Mouse (Mus musculus) bone marrow, adult 2 months (tissue): ENCODE data around the gene Golga2. TPM values are rescaled to one million over a fixed set of nuclear protein-coding genes. Genes with fewer than 3 reads are reported as not detected.
"Not testable (repeated sequence)": the region's sequence is repeated elsewhere in the genome, so short reads cannot be mapped to it uniquely, and the experiment has no call there.

Source experiments
- H3K27ac ChIP-seq: fragments of 200-500 bp; 2 replicates; pipeline ENCODE4 v1.5.1; 2012; ENCODE audit warnings: low read depth, mild to moderate bottlenecking, control low read depth, inconsistent platforms, low read length; ENCODE audit not compliant: control insufficient read depth, poor library complexity, insufficient read depth
- H3K4me1 ChIP-seq: fragments of 200-500 bp; 2 replicates; pipeline ENCODE4 v1.6.1; 2011; ENCODE audit warnings: low read length; ENCODE audit not compliant: control insufficient read depth, insufficient read depth
- H3K4me3 ChIP-seq: fragments of 200-500 bp; replicated peaks from 2 replicates; pipeline ENCODE3; 2011; ENCODE audit warnings: mild to moderate bottlenecking, low read depth, low read length, control low read depth; ENCODE audit not compliant: control insufficient read depth
- CTCF ChIP-seq: fragments of 200-500 bp; IDR thresholded peaks from 2 replicates; pipeline ENCODE4 v1.5.1; 2011; ENCODE audit warnings: low read length, control low read depth; ENCODE audit not compliant: control insufficient read depth, insufficient read depth
- POLR2A ChIP-seq: fragments of 200-500 bp; IDR thresholded peaks from 2 replicates; pipeline ENCODE4 v1.6.1; 2011; ENCODE audit warnings: low read depth, mild to moderate bottlenecking, control low read depth, low read length, borderline replicate concordance; ENCODE audit not compliant: control insufficient read depth
- WGBS: fragments of 180-500 bp; shearing (Covaris S2); methylation state at CpG from one replicate; pipeline ENCODE4 v1.1.7; 2018; 5-methylcytosine and 5-hydroxymethylcytosine counted together
- polyA plus RNA-seq: library from polyadenylated mRNA; stranded (reverse); fragments of >200 nt; gene quantifications from 2 replicates; pipeline ENCODE4 v1.2.4, GENCODE M21; 2011; ENCODE audit warnings: low replicate concordance; ENCODE audit not compliant: missing spikeins, insufficient read depth, insufficient read length

The Golga2 gene
- polyA plus RNA-seq, 1 experiment, result 39.8 TPM

DNA sequence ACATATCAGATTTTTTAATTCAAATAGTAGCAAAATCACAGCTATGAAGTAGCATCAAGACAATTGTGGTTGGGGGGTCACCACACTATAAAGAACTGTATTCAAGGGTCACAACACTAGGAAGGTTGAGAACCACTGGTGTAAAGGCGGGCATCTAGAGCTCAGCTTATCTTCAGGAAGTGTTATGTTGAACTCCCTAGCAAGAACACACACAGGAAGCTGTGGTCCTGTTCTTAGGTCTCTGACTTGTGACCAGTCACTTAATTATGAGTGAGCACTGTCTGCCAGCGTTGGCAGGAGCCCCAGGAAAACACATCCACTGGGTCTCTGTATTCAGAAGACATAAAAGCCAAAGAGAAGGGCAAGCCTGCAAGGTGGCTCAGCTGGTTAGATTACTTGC lies 4.9 kb upstream of the Golga2 start:
- Histone ChIP-seq H3K4me3 (no peak overlapping the region), H3K4me1 (no peaks in the 10 kb centered on the region; the same call in 1 of the 2 replicates), H3K27ac (no peak overlapping the region)
- TF ChIP-seq CTCF (no peak), POLR2A (no peak)
- 33% methylated on average over 2 of the region's 2 CpGs for WGBS

DNA sequence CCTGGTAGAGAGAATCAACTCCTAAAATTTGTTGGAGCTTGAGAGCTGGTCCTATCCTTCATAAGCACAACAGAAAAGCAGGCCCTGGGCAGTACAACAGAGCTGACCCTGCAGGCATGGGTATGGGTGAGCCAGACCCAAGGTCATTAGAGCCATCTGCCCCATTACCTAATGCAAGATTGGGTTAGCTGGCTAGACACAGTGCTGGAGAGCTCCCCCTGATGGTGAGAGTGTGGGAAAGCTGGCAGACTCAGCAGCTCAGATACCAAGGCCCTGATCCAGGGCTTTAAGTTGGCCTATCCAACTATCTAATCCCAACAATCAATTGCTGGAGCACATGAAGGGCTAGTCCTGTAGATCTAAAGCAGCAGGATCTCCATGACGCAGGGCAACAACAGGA lies 4.5 kb upstream of the Golga2 start:
- H3K4me1 ChIP-seq, result no peaks in the 10 kb centered on the region; the same call in 1 of the 2 replicates
- 63% methylated on average over 1 of the region's 1 CpGs for WGBS
- no peak overlapping the region for H3K27ac ChIP-seq
- H3K4me3 ChIP-seq, result no peak overlapping the region
- TF ChIP-seq CTCF (peak; percentile 90), POLR2A (no peak)

DNA sequence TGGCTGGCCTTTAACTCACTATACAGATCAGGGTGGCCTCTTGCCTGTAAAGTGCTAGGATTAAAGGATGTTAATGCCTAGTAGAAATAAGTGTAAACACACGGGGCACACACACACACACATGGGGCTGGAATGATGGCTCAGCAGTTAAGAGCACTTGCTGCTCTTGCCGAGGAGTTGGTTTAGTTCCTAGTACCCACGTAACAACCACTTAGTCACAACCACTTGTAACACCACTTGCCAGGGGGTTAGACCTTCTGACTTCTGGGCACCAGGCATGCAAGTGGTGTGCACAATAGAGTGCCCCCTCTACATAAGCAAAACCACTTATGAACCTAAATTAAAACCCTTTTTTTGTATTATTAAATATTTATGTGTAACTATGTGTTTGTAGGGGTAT lies 3.2 kb upstream of the Golga2 start:
- 71% methylated on average over 3 of the region's 3 CpGs for WGBS
- no peak for TF ChIP-seq POLR2A
- no peak for TF ChIP-seq CTCF
- no peaks in the 10 kb centered on the region; the same call in 1 of the 2 replicates for H3K4me1 ChIP-seq
- H3K4me3 ChIP-seq, result no peak overlapping the region
- H3K27ac ChIP-seq, result no peak overlapping the region

DNA sequence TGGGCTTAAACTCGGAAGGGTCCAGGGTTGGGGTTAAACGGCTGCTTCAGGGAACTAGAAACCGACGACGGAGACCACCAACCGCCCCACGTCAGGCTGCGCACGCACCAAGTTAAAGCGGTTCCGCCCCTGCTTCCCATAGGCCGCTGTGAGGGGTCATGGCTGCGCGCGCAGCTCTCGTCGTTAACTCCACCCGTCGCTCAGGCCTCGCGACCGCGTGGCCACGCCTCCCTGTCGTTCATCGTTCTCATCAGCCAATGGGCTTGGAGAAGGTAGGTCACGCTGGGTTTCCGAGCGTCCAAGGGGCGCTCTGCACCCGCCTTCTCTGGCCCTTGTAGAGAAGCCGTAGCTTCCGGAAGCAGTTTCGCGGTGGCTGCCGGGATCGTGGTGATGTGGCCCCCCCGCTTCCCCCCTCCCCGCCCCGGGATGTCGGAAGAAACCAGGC lies 761 bp downstream of the Golga2 start, which contains the start of gene Swi5:
TSS of gene Swi5 (minus strand) at position 153 of the 445 bp plus-strand sequence.
- Histone ChIP-seq H3K27ac (peak within 1 kb of the TSS; percentile 78), H3K4me3 (peak within 1 kb of the TSS; percentile 82), H3K4me1 (no peaks in the 10 kb centered on the region; the same call in 1 of the 2 replicates)
- TF ChIP-seq CTCF, result no peak
- TF ChIP-seq POLR2A, result peak; percentile 95
- WGBS, result under 1% methylated on average over 41 of the region's 41 CpGs

DNA sequence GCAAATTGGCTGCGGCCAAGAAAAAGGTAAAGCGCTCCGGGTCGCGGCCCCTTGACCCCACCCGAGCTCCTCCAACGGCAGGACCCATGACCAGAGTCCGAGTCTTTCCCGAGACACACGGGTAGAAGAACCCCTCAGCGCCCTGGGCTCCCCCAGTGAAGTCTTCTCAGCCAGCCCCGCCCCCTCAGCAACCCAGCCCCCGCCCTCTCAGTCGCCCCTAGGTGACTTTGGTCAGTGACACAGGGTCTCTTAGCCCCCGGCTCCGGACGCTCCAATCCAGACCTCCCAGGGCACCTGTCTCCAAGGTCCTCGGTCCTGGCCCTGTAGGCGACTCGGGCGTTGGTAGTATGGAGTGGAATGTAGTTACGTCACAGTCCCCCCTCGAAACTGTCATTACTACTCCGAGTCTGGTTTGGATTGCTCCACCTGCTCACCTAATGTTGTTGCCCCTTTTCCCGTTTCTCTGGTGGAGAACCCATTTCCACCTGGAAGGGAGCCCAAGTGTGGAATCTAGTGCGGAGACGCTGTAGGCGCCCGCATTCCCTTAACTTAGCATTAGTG lies 1.3 kb downstream of the Golga2 start:
- Histone ChIP-seq H3K4me3 (peak overlapping the region; percentile 80), H3K4me1 (no peaks in the 10 kb centered on the region; the same call in 1 of the 2 replicates), H3K27ac (peak overlapping the region; percentile 78)
- 1% methylated on average over 29 of the region's 29 CpGs for WGBS
- TF ChIP-seq POLR2A (no peak), CTCF (no peak)

DNA sequence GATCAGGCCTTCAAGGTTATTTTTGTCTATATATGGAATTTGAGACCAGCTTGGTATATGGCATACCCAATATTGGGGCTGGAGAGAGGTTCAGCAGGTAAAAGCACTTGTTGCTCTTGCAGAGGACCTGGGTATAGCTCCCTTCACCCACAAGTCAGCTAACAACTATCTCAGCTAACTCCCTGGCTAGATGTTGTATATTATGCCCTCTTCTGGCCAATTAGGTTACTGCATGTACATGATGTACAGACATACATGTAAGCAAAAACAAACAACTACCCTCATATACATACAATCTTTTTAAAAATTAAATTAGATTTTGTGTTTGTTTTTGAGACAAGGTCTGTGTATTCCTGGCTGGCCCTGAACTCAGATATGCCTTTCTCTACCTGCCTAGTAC lies 2.4 kb downstream of the Golga2 start:
- H3K4me3 ChIP-seq, result no peak overlapping the region
- no peak overlapping the region for H3K27ac ChIP-seq

DNA sequence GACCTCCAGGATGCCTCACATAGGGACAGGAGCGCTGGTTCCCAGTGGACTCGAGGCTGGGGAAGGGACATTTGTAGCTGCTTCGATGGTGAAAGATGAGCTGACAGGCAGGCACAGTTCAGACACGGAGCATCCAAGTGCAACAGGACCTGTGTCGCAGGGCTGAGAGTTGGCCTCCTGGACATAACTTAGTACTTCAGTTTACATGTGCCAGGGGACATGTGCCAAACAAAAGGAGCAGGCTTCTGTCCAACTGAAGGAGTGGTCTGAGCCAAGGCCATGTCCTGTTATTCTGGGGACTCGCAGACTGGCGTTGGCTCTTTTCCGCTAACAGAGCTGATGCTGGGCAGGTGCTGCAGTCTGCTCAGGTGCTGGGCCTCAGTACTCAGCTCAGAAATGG lies 7.2 kb downstream of the Golga2 start:
- WGBS, result 90% methylated on average over 8 of the region's 8 CpGs
- Histone ChIP-seq H3K4me1 (no peaks in the 10 kb centered on the region; the same call in 1 of the 2 replicates), H3K27ac (no peak overlapping the region), H3K4me3 (no peak overlapping the region)
- TF ChIP-seq POLR2A, result no peak
- TF ChIP-seq CTCF, result no peak

More for the DNA sequence above, 2.4 kb downstream of the Golga2 start:
- TF ChIP-seq POLR2A (no peak), CTCF (no peak)
- no peaks in the 10 kb centered on the region; the same call in 1 of the 2 replicates for H3K4me1 ChIP-seq

DNA sequence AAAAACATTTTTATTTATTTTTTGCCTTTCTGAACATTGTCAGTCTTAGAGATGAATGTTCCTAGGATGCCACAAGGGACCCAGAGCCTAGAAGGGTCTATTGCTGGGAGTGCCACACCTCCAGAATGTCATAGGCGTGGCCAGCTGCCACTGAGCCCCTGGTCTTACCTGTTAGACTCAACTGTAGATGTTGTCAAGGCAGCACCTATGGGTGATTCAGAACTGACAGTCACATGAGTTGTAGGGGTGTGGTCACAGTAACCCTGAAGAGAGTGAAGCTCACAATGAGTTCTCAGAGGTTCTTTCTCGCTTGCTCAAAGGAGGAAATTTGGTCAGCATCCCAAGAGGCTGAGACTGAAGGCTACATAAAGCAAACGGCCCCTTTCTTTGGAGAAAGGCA lies 8.1 kb downstream of the Golga2 start:
- H3K4me3 ChIP-seq, result no peak overlapping the region
- WGBS, result 82% methylated on average over 3 of the region's 3 CpGs
- TF ChIP-seq CTCF (no peak), POLR2A (no peak)
- no peaks in the 10 kb centered on the region; the same call in 1 of the 2 replicates for H3K4me1 ChIP-seq
- H3K27ac ChIP-seq, result no peak overlapping the region

DNA sequence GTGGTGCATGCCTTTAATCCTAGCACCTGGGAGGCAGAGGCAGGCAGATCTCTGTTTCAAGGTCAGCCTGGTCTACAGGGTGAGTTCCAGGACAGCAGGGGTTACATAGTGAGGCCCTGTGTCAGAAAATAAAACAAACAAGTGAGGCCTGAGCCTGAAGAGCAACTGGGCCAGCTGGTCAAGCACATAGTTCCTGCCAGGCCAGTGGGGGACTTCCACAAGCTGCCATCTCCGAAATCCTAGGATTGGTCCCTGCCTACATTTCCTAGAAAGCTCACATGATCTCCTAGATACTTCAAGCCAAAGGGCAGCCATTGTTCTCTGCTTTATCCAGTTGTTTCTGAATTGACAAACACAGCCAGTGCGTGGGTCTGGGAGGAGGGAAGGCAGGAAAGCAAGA lies 8.7 kb downstream of the Golga2 start:
- H3K27ac ChIP-seq, H3K4me1 ChIP-seq, H3K4me3 ChIP-seq: not testable (repeated sequence)
- 84% methylated on average over 2 of the region's 2 CpGs for WGBS
